Mouse (Mus musculus) erythroblast, embryonic 14.5 days (primary cell): ENCODE measurements around the gene Tctn1. TPM values are rescaled to one million over a fixed set of nuclear protein-coding genes. Genes with fewer than 3 reads are reported as not detected.

Source experiments
- H3K27me3 ChIP-seq: 2 replicates; pipeline ENCODE4 v1.6.1; 2012; ENCODE audit warnings: inconsistent platforms; ENCODE audit not compliant: control insufficient read depth
- H3K36me3 ChIP-seq: 2 replicates; pipeline ENCODE4 v1.6.1; 2012; ENCODE audit warnings: mild to moderate bottlenecking, inconsistent platforms; ENCODE audit not compliant: control insufficient read depth
- H3K4me1 ChIP-seq: 2 replicates; pipeline ENCODE4 v1.6.1; 2012; ENCODE audit warnings: inconsistent platforms; ENCODE audit not compliant: control insufficient read depth
- H3K4me3 ChIP-seq: replicated peaks from 2 replicates; pipeline ENCODE3; 2012; ENCODE audit warnings: moderate library complexity, mild to moderate bottlenecking, inconsistent platforms
- H3K9me3 ChIP-seq: 2 replicates; pipeline ENCODE4 v1.6.1; 2012; ENCODE audit warnings: low read length, inconsistent platforms, mixed read lengths; ENCODE audit not compliant: control insufficient read depth
- GATA1 ChIP-seq: IDR thresholded peaks from 2 replicates; pipeline ENCODE4 v1.6.1; 2012; ENCODE audit warnings: low read length, inconsistent platforms, mixed read lengths
- TAL1 ChIP-seq: IDR thresholded peaks from 3 replicates; pipeline ENCODE4 v1.6.1; 2012; ENCODE audit warnings: low read length, inconsistent platforms, mixed read lengths
- polyA plus RNA-seq: library from polyadenylated mRNA; stranded (reverse); fragments of >175 nt; gene quantifications from 2 replicates; pipeline ENCODE4 v1.2.3, GENCODE M21; 2012

The Tctn1 gene
- polyA plus RNA-seq, 1 experiment, result 0.23 TPM

- peaks cover 13% of the 10 kb centered on the region for H3K4me1 ChIP-seq
- no peaks in the 10 kb centered on the region for H3K9me3 ChIP-seq
- TF ChIP-seq TAL1 (no peak), GATA1 (no peak)
- H3K27me3 ChIP-seq, result no peaks in the 10 kb centered on the region
- peaks cover 13% of the 10 kb centered on the region for H3K36me3 ChIP-seq
- H3K4me3 ChIP-seq, result no peak overlapping the region
Observed at GRCm38 (mm10) chr5:122302810-122303745, 38.8 kb upstream of the Tctn1 start.

- no peaks in the 10 kb centered on the region for H3K9me3 ChIP-seq
- peaks cover 16% of the 10 kb centered on the region for H3K4me1 ChIP-seq
- peaks cover 12% of the 10 kb centered on the region for H3K36me3 ChIP-seq
- no peak overlapping the region for H3K4me3 ChIP-seq
- TF ChIP-seq TAL1 (no peak), GATA1 (no peak)
- H3K27me3 ChIP-seq, result no peaks in the 10 kb centered on the region
Observed at GRCm38 (mm10) chr5:122300071-122300518, 35.8 kb upstream of the Tctn1 start.

GRCm38 (mm10) chr5:122295113-122295935 is 31.1 kb upstream of the Tctn1 start:
- H3K4me1 ChIP-seq, result peaks cover 40% of the 10 kb centered on the region
- H3K4me3 ChIP-seq, result no peak overlapping the region
- TF ChIP-seq GATA1 (no peak), TAL1 (no peak)
- H3K9me3 ChIP-seq, result no peaks in the 10 kb centered on the region
- H3K36me3 ChIP-seq, result peaks cover 30% of the 10 kb centered on the region
- H3K27me3 ChIP-seq, result no peaks in the 10 kb centered on the region

- TF ChIP-seq GATA1, result no peak
- no peak for TF ChIP-seq TAL1
- Histone ChIP-seq H3K36me3 (peaks cover 39% of the 10 kb centered on the region), H3K9me3 (no peaks in the 10 kb centered on the region), H3K4me1 (peaks cover 41% of the 10 kb centered on the region), H3K4me3 (no peak overlapping the region), H3K27me3 (no peaks in the 10 kb centered on the region)
Observed at GRCm38 (mm10) chr5:122294219-122294735, 30.0 kb upstream of the Tctn1 start.

GRCm38 (mm10) chr5:122293131-122293530 is 28.9 kb upstream of the Tctn1 start:
- TF ChIP-seq GATA1 (no peak), TAL1 (no peak)
- Histone ChIP-seq H3K27me3 (no peaks in the 10 kb centered on the region), H3K4me1 (peaks cover 49% of the 10 kb centered on the region), H3K4me3 (no peak overlapping the region), H3K36me3 (peaks cover 47% of the 10 kb centered on the region), H3K9me3 (no peaks in the 10 kb centered on the region)

GRCm38 (mm10) chr5:122291553-122292339 is 27.5 kb upstream of the Tctn1 start:
- H3K4me3 ChIP-seq, result peak overlapping the region; percentile 39
- H3K4me1 ChIP-seq, result peaks cover 61% of the 10 kb centered on the region
- H3K9me3 ChIP-seq, result no peaks in the 10 kb centered on the region
- peaks cover 56% of the 10 kb centered on the region for H3K36me3 ChIP-seq
- H3K27me3 ChIP-seq, result no peaks in the 10 kb centered on the region
- TF ChIP-seq TAL1 (no peak), GATA1 (no peak)

GRCm38 (mm10) chr5:122291149-122291548 is 26.9 kb upstream of the Tctn1 start:
- Histone ChIP-seq H3K4me3 (peak overlapping the region; percentile 39), H3K4me1 (peaks cover 65% of the 10 kb centered on the region), H3K36me3 (peaks cover 54% of the 10 kb centered on the region), H3K27me3 (no peaks in the 10 kb centered on the region), H3K9me3 (no peaks in the 10 kb centered on the region)
- TF ChIP-seq TAL1 (no peak), GATA1 (no peak)

- no peak overlapping the region for H3K4me3 ChIP-seq
- H3K27me3 ChIP-seq, result no peaks in the 10 kb centered on the region
- H3K9me3 ChIP-seq, result no peaks in the 10 kb centered on the region
- H3K4me1 ChIP-seq, result peaks cover 76% of the 10 kb centered on the region
- no peak for TF ChIP-seq TAL1
- no peak for TF ChIP-seq GATA1
- peaks cover 38% of the 10 kb centered on the region for H3K36me3 ChIP-seq
Observed at GRCm38 (mm10) chr5:122288147-122288811, 24.0 kb upstream of the Tctn1 start.
